Mouse (Mus musculus): Measurements from ENCODE around the gene Ccdc102a. TPM values are rescaled to one million over a fixed set of nuclear protein-coding genes. Genes with fewer than 3 reads are reported as not detected.

Ccdc102a gene
- 2.5 and 3.0 TPM in 2 replicates for polyA plus RNA-seq (2012; rRNA removed)

DNA sequence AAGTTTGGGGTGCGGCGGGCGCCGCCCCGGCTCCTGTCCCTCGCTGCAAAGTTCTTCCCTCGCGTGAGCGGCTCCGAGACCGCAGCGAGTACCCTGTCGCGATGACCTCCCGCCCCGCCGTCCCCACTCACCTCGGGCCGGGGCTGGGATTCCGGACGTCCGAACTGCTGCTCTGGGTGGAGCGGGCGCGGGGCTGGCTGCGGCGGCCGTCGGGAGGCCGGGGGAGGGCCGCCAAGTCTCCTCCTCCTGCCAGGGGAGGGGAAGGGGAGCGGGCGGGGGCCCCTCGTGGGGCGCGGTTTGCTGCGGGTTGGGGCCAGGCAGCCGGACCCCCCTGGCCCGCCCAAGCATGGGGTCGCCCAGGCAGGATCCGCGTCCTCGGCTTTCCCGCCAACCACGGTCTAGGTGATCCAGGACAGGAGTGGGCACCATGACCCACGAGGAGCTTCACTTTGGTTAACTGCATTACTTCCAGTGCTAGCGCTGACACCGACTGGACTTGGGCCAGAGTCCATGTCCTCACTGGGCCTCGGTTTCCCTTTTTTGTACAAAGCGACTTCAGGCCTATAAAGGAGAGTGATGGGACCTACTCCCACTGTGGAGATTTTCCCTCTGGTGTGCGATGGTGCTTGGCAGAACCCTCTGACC lies at the start of gene Ccdc102a:
Gene Ccdc102a, minus strand, starts transcription at position 248 of the 645 bp plus-strand sequence.

DNA sequence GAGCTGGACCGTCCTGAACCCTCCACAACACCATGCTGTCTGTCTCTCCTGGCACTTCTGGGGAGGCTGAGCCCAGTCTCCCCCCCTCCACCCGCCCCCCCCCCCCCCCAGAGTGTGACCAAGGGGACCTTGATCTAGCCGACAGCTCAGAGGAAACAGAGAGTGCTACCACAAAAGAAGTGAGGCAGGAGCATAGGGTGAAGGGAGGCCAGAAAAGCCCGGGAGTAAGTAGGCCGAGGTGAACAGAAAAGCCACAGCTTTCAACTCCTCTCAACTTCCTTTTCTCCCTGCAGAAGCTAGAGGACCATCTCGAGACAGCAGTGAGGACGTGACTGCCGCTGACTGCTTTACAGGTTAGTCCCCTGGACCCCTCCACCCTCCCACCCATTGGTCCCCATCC lies 5.5 kb upstream of the Ccdc102a start, which contains the start of gene Adgrg5:
Gene Adgrg5, plus strand, starts transcription at position 290 of the 400 bp plus-strand sequence.

DNA sequence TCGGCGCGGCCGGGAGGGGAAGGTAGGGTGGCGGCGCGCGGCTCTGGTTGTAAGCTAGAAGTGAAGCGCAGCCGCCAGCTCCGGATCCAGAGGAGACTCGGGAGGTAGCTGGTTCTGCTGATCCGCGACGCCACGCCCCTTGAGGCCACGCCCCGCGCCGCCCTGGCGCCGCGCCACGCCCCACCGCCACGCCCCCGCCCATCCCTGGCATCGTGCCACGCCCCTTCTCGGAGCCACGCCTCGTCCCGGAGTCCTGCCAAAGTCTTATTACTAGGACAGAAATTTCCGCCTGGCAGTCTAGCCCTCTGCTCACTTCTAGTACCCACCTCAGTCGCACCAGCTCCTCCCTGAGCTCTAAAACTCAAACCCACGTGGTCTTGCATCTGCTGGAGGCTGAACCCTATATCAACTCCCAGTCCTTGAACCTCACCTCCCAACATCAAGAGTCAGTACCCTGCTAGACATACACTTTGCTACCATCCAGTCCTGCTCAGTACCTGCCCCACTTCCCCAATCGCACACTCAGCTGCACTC lies 41.6 kb downstream of the Ccdc102a start, which contains the start of gene Dok4:
Gene Dok4, minus strand, starts transcription at position 134 of the 534 bp plus-strand sequence.

DNA sequence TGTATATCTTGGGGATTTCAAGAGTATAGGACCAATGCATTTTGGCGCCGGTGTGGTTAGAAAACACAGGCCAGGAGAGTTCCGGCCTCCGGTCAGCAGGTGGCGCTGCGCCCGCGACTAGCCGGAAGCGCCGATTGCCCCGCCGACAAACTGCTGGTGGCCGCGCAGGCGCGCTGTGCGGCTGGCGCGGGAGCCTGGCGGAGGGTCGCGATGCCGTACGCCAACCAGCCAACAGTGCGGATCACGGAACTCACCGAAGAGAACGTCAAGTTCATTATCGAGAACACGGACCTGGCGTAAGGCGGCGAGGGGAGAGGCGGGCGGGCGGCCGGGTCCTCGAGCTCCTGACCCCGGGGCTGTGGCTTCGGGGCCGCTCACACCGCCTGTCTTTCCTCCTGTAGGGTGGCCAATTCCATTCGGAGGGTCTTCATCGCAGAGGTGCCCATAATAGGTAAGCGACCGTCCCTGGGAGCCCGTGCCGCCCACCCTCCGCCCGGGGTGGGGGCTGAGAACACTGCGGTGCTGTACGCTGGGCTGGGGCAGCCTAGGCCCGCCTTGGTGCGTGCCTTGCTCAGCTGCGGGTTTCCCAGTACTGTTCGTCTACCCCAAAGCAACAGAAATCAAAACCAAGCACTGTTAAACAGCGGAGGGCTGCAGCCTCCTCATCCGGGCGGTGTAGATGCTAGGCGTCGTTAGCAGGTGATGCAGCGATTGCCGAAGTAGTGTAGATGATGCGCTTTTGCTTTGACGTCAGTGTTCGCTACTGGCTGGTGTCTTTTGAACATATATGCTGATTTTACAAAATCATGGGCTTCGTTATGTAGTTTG lies 60.3 kb downstream of the Ccdc102a start, which contains the start of gene Polr2c:
Gene Polr2c, plus strand, starts transcription at position 105 of the 828 bp plus-strand sequence.

Other genes starting within 250 kb of the Ccdc102a start
- 0.31 and 0.41 TPM in 2 replicates for gene Pllp, start 221.8 kb downstream of the Ccdc102a start, polyA plus RNA-seq (2012; rRNA removed)
- gene Ccl22, start 172.5 kb downstream of the Ccdc102a start, polyA plus RNA-seq (2012; rRNA removed) = 0.14 and 0.18 TPM in 2 replicates
- gene Cx3cl1, start 146.1 kb downstream of the Ccdc102a start, polyA plus RNA-seq (2012; rRNA removed) = 0.10 and 0.23 TPM in 2 replicates
- gene Ccl17, start 107.6 kb downstream of the Ccdc102a start, polyA plus RNA-seq (2012; rRNA removed) = 0.29 TPM in 1 of 2 replicates, not detected in the other
- gene Coq9, start 79.8 kb downstream of the Ccdc102a start, polyA plus RNA-seq (2012; rRNA removed) = 33.4 and 36.4 TPM in 2 replicates
- 21.7 and 27.1 TPM in 2 replicates for gene Ciapin1, start 79.7 kb downstream of the Ccdc102a start, polyA plus RNA-seq (2012; rRNA removed)
- gene Polr2c, start 60.6 kb downstream of the Ccdc102a start, polyA plus RNA-seq (2012; rRNA removed) = 50.6 and 56.1 TPM in 2 replicates
- gene Dok4, start 41.8 kb downstream of the Ccdc102a start, polyA plus RNA-seq (2012; rRNA removed) = 10.3 and 10.4 TPM in 2 replicates
- 0.37 and 0.46 TPM in 2 replicates for gene Adgrg5, start 5.6 kb upstream of the Ccdc102a start, polyA plus RNA-seq (2012; rRNA removed)
- gene Adgrg1, start 56.7 kb upstream of the Ccdc102a start, polyA plus RNA-seq (2012; rRNA removed) = 37.3 and 44.5 TPM in 2 replicates
- 6.7 and 9.1 TPM in 2 replicates for gene Adgrg3, start 99.6 kb upstream of the Ccdc102a start, polyA plus RNA-seq (2012; rRNA removed)
- gene Drc7, start 137.0 kb upstream of the Ccdc102a start, polyA plus RNA-seq (2012; rRNA removed) = 0.16 and 0.20 TPM in 2 replicates
- gene Katnb1, start 163.1 kb upstream of the Ccdc102a start, polyA plus RNA-seq (2012; rRNA removed) = 7.8 and 8.5 TPM in 2 replicates

Data from liver, embryonic 14 days (tissue).